ENCODE assay signal across 16 mouse cellular contexts in the genomic region with DNA sequence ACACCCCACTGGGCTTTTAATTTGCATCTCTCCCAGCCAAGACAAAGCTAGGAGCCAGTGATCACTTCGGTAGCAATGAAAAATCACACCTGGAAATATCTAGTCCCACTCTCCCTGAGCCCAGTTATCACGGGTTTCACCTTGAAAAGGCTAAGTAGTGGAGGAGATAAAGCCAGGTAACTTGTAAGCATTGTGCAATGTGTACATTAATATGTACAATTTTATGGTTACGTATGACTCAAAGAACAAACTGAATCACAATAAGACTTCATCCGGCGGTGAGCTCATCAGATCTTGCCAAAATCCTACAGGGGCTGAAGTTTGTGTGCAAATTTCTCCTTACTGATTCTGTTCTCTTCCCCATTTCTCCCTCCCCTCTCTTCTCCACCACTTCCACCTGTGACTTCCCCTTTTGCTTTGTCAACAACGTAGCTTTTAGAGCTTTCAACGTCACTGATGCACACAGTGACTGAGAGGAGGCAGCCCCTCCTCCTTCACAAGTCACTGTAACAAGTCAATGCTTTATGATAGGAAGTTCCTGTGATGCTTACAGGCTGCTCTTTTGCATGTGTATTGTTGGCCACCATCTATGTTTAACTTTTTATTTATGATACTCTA. TPM values are rescaled to one million over a fixed set of nuclear protein-coding genes. Genes with fewer than 3 reads are reported as not detected.
DNase-seq lines count a peak whose midpoint lies in the region; ATAC-seq and TF ChIP-seq lines count a peak whose summit lies in the region.
"Had no signal": no experiment of that assay in that cellular context is flagged by ENCODE, and none has a peak within 500 bp of the region (broad histone marks: within the 10 kb centered on the region; RNA-seq: fewer than 3 reads in every experiment).

No protein-coding gene starts in this region.

- no peak for ATAC-seq in lung, postnatal 0 days

- H3K27me3 ChIP-seq in lung, postnatal 0 days (replicated peaks; ENCODE audit: insufficient read depth, low read length): no peaks in the 10 kb centered on the region
- H3K27me3 ChIP-seq in limb, embryonic 10.5 days (ENCODE audit: low read depth, poor library complexity, severe bottlenecking): 0 out of 2 replicates have a peak, but pooled peaks cover 11% of the 10 kb centered on the region

- no peaks in the 10 kb centered on the region for H3K9me3 ChIP-seq in lung, postnatal 0 days (ENCODE audit: low read length)
- no peaks in the 10 kb centered on the region for H3K9me3 ChIP-seq in limb, embryonic 10.5 days (replicated peaks)
- H3K9me3 ChIP-seq: limb, embryonic 13.5 days; neural tube, embryonic 15.5 days had no signal

- no peak overlapping the region for H3K9ac ChIP-seq in lung, postnatal 0 days (replicated peaks; ENCODE audit: low read depth)
- H3K9ac ChIP-seq: limb, embryonic 13.5 days; lung, embryonic 14.5 days; neural tube, embryonic 15.5 days had no signal

- peak; percentile 46 for DNase-seq in lung, postnatal 0 days (ENCODE audit: low spot score)
- DNase-seq in lung, adult 2 months: no peak
- DNase-seq in B cell, adult 2 months: peak; percentile 75 to 83
- peak; percentile 74 for DNase-seq in T-cell, adult 2 months (ENCODE audit: low spot score)
- peak; percentile 76 for DNase-seq in naive thymus-derived CD4-positive, alpha-beta T cell, adult 2 months (ENCODE audit: low read depth)
- DNase-seq in frontal cortex, postnatal 10 days (ENCODE audit: low spot score in 2 of 2): no peak
- no peak for DNase-seq in limb, embryonic 10.5 days (ENCODE audit: low spot score)
- no peak for DNase-seq in kidney, postnatal 4 days
- DNase-seq: cerebellum, adult 11 months; heart, postnatal 14 days; kidney, postnatal 14 days; layer of hippocampus, postnatal 36 days; lung, embryonic 14.5 days; midbrain, embryonic 14.5 days had no signal

- H3K4me2 ChIP-seq in lung, postnatal 0 days (replicated peaks; ENCODE audit: low read depth, low read length): no peak overlapping the region
- H3K4me2 ChIP-seq: limb, embryonic 13.5 days; lung, embryonic 14.5 days; neural tube, embryonic 15.5 days had no signal

- H3K27ac ChIP-seq in lung, postnatal 0 days (ENCODE audit: low read length): no peak overlapping the region
- no peak overlapping the region for H3K27ac ChIP-seq in limb, embryonic 10.5 days
- H3K27ac ChIP-seq: limb, embryonic 13.5 days; neural tube, embryonic 15.5 days had no signal

- no peaks in the 10 kb centered on the region for H3K36me3 ChIP-seq in lung, postnatal 0 days (ENCODE audit: insufficient read depth, low read length)
- no peaks in the 10 kb centered on the region for H3K36me3 ChIP-seq in limb, embryonic 10.5 days
- H3K36me3 ChIP-seq: limb, embryonic 13.5 days; neural tube, embryonic 15.5 days had no signal

- TF ChIP-seq POLR2A in lung, adult 2 months (IDR thresholded peaks at IDR 0.05; ENCODE audit: borderline replicate concordance, extremely low read depth, low read depth, low read length): no peak

- peaks cover 2% of the 10 kb centered on the region; the same call in 1 of the 2 replicates for H3K4me1 ChIP-seq in lung, postnatal 0 days (ENCODE audit: insufficient read depth, low read depth, low read length)
- H3K4me1 ChIP-seq in lung, adult 2 months (ENCODE audit: control insufficient read depth, insufficient read depth, low read length): no peaks in the 10 kb centered on the region; the same call in none of the 2 replicates
- peaks cover 22% of the 10 kb centered on the region for H3K4me1 ChIP-seq in limb, embryonic 10.5 days

- 55% methylated on average over 7 of the region's 7 CpGs for WGBS in lung, postnatal 0 days
- 60% methylated on average over 7 of the region's 7 CpGs for WGBS in lung, adult 2 months
- WGBS in limb, embryonic 10.5 days: 70% methylated on average over 7 of the region's 7 CpGs

- TF ChIP-seq CTCF in lung, postnatal 0 days (IDR thresholded peaks at IDR 0.05): no peak
- no peak for TF ChIP-seq CTCF in lung, adult 2 months (IDR thresholded peaks at IDR 0.05; ENCODE audit: insufficient read depth, low read length)

- H3K4me3 ChIP-seq in lung, postnatal 0 days (ENCODE audit: low read depth, low read length): no peak overlapping the region
- H3K4me3 ChIP-seq in lung, adult 2 months (replicated peaks; ENCODE audit: extremely low read depth, low read depth, low read length): no peak overlapping the region
- H3K4me3 ChIP-seq in limb, embryonic 10.5 days: no peak overlapping the region
- H3K4me3 ChIP-seq: limb, embryonic 13.5 days; neural tube, embryonic 15.5 days had no signal

- TF ChIP-seq EP300 in lung, postnatal 0 days (IDR thresholded peaks at IDR 0.05): no peak

RNA-seq across cellular contexts. Expression of a gene that starts 2.1 kb away (rescaled TPM):
- polyA plus RNA-seq in lung, postnatal 0 days (2015; fragmentation: Nextera tagmentation; extraction: Ambion mirVana): 30.7 and 39.2 TPM in 2 replicates
- polyA plus RNA-seq in lung, adult 2 months (2012; rRNA removed): 15.5 and 19.6 TPM in 2 replicates
- polyA plus RNA-seq in limb, embryonic 10.5 days (2016; fragmentation: Nextera tagmentation; extraction: Ambion mirVana): 19.6 and 22.3 TPM in 2 replicates

Comparison
In these comparisons a context has a peak if more than half of its experiments do, and no peak if none do; other contexts are left out.
1. DNase-seq: peak in lung, postnatal 0 days (single experiment), B cell, adult 2 months (2 of 2), T-cell, adult 2 months (single experiment) and naive thymus-derived CD4-positive, alpha-beta T cell, adult 2 months (single experiment); none in lung, adult 2 months (single experiment), frontal cortex, postnatal 10 days (0 of 2), limb, embryonic 10.5 days (single experiment) and kidney, postnatal 4 days (0 of 2).